Mouse (Mus musculus): Measurements from ENCODE around the gene Osbp2.

Gene Osbp2

GRCm38 (mm10) chr11:3753897-3754296 lies 109.8 kb downstream of the Osbp2 start:
- no peak for DNase-seq

GRCm38 (mm10) chr11:3752766-3753165 lies 110.9 kb downstream of the Osbp2 start:
- no peak for DNase-seq

GRCm38 (mm10) chr11:3749831-3750230 lies 113.9 kb downstream of the Osbp2 start:
- no peak for DNase-seq

- no peak for DNase-seq
Measured at GRCm38 (mm10) chr11:3742449-3742848, 121.3 kb downstream of the Osbp2 start.

- no peak for DNase-seq
Measured at GRCm38 (mm10) chr11:3741183-3741582, 122.5 kb downstream of the Osbp2 start.

GRCm38 (mm10) chr11:3738778-3739177 lies 124.9 kb downstream of the Osbp2 start:
- no peak for DNase-seq

GRCm38 (mm10) chr11:3735715-3736114 lies 128.0 kb downstream of the Osbp2 start:
- DNase-seq: no peak

- no peak for DNase-seq
Measured at GRCm38 (mm10) chr11:3733933-3734636, 129.6 kb downstream of the Osbp2 start.

- DNase-seq: no peak
Measured at GRCm38 (mm10) chr11:3731469-3731868, 132.2 kb downstream of the Osbp2 start.

- no peak for DNase-seq
Measured at GRCm38 (mm10) chr11:3727438-3728105, 136.1 kb downstream of the Osbp2 start.

GRCm38 (mm10) chr11:3725331-3726054 lies 138.2 kb downstream of the Osbp2 start:
- no peak for DNase-seq

- DNase-seq: no peak
Measured at GRCm38 (mm10) chr11:3724726-3725125, 139.0 kb downstream of the Osbp2 start.

- DNase-seq: no peak
Measured at GRCm38 (mm10) chr11:3723910-3724309, 139.8 kb downstream of the Osbp2 start.

GRCm38 (mm10) chr11:3722861-3723260 lies 140.8 kb downstream of the Osbp2 start:
- DNase-seq: no peak

- no peak for DNase-seq
Measured at GRCm38 (mm10) chr11:3722036-3722435, 141.7 kb downstream of the Osbp2 start.

- no peak for DNase-seq
Measured at GRCm38 (mm10) chr11:3716662-3717061, 147.0 kb downstream of the Osbp2 start.

- DNase-seq: peak; percentile 54 to 57
Measured at GRCm38 (mm10) chr11:3714486-3714885, 149.2 kb downstream of the Osbp2 start.

GRCm38 (mm10) chr11:3710203-3710602 lies 153.5 kb downstream of the Osbp2 start:
- no peak for DNase-seq

- DNase-seq: no peak
Measured at GRCm38 (mm10) chr11:3707057-3707456, 156.6 kb downstream of the Osbp2 start.

- DNase-seq: no peak
Measured at GRCm38 (mm10) chr11:3704404-3704803, 159.3 kb downstream of the Osbp2 start.

GRCm38 (mm10) chr11:3703089-3703992 lies 160.4 kb downstream of the Osbp2 start:
- DNase-seq: no peak

- DNase-seq: no peak
Measured at GRCm38 (mm10) chr11:3697441-3697840, 166.3 kb downstream of the Osbp2 start.
